Mouse (Mus musculus) cortical plate, adult 2 months (tissue): Measurements from ENCODE around the gene Ctsr.
"Not testable (repeated sequence)": the region's sequence is repeated elsewhere in the genome, so short reads cannot be mapped to it uniquely, and the experiment has no call there.

Source experiments
- CTCF ChIP-seq: fragments of 200-500 bp; IDR thresholded peaks from 2 replicates; pipeline ENCODE4 v1.5.1; 2011; ENCODE audit warnings: mild to moderate bottlenecking, control low read depth, low read length; ENCODE audit not compliant: insufficient read depth; ENCODE audit errors: extremely low read depth
- POLR2A ChIP-seq: fragments of 200-500 bp; IDR thresholded peaks from 2 replicates; pipeline ENCODE4 v1.6.1; 2011; ENCODE audit warnings: mild to moderate bottlenecking, low read length, control low read depth; ENCODE audit not compliant: insufficient read depth; ENCODE audit errors: extremely low read depth

DNA sequence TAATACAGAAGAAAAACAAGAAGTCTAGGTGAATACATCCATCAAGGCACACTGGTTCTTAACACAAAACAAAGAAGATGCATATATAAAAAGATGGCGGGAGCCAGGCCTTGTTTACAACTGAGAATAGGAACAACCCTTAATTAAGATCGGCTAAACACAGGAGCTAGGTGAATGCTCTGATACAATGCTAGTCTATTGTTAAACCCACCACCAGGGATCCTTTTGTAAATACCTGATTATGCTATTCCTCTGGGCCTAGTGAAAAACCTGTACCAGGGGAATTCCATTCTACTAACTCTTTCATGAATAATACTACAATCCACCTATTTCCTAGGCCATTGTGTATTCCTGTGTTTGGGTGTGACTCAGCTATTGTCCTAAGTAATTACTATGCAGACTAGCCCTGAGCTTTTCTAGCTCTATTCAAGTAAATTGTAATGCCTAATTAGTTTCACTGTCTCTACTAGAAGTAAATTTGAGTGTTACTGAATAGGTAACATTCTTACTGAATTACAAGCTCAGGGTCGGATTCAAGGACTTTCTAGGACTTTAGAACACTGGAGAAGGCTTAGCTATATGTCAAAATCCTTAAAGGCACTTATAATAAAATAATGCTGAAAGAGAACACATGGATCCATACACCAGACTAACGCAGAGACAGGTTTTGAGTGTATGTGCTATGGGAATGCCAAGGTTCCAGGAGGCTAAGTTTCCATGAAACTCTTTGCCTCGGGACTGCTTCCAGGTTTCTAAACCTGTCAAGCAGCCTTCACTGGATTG is 21.3 kb upstream of the Ctsr start:
- TF ChIP-seq CTCF, POLR2A: not testable (repeated sequence)
